Mouse (Mus musculus) liver, embryonic 14 days (tissue): ENCODE results near the gene Hivep2. TPM values are rescaled to one million over a fixed set of nuclear protein-coding genes. Genes with fewer than 3 reads are reported as not detected.

Source experiments
- polyA plus RNA-seq: library from polyadenylated mRNA; depleted of rRNA; stranded (reverse); fragments of >200 nt; gene quantifications from 2 replicates; pipeline ENCODE4 v1.2.3, GENCODE M21; 2012; rRNA removed

Gene Hivep2
- 0.33 and 0.37 TPM in 2 replicates for polyA plus RNA-seq

GRCm38 (mm10) chr10:13965974-13966829 is at the start of gene Hivep2:
Gene Hivep2, plus strand, starts transcription at chr10:13966075.

Other genes with a start within 250 kb of the Hivep2 start
- 5.3 and 6.0 TPM in 2 replicates for gene Aig1, start 97.1 kb upstream of the Hivep2 start, polyA plus RNA-seq